Mouse (Mus musculus): ENCODE results near the gene Ccdc33. TPM values are rescaled to one million over a fixed set of nuclear protein-coding genes. Genes with fewer than 3 reads are reported as not detected.
A peak's percentile ranks its signal among the peaks of the same experiment; 100 is the strongest.

Ccdc33 gene
- total and polyA plus RNA-seq, 2 experiments from 2014 or later = not detected

DNA sequence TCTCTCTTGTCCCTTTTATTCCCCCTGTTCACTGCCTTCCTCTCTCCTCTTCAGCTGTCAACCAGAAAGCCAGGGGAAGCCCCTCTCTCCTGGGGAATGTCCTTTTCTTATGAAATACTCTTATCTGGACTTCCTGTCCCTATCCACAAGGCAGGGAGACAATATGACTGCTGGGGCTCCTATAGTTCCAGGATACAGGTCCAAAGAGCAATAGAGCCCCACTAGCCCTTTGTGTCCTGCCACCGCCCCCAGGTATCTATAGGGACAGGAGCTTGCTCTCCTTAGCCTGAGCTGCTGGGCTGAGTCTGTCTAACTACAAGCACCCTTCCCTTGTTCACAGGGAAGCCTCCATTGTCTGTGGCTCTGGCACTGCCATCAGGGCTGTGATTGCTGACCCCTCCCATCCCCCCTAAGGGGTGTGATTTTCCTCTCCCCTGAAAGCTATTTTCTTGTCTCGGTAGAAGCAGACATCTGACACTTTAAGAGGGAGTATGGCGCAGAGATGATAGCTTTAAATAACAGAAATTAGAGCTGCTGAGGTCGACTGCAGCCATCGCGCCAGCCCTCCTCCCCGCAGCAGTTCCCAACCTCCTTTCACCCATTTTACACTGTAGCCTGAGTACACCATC is 3.2 kb downstream of the Ccdc33 start:
- H3K4me1 ChIP-seq (ENCODE audit: control insufficient read depth, insufficient read depth) = no peaks in the 10 kb centered on the region; the same call in 1 of the 2 replicates
- DNase-seq (ENCODE audit: low spot score) = no peak
- no peak for TF ChIP-seq EP300 (IDR thresholded peaks at IDR 0.05; ENCODE audit: low read depth)
- no peak for TF ChIP-seq CTCF (IDR thresholded peaks at IDR 0.05; ENCODE audit: low read depth)
- no peak for ATAC-seq (ENCODE audit: insufficient read depth, low read depth)
- H3K4me3 ChIP-seq (ENCODE audit: low read depth, low read length) = no peak overlapping the region
- 36% methylated on average over 7 of the region's 7 CpGs for WGBS
- peaks cover 43% of the 10 kb centered on the region for H3K27me3 ChIP-seq (ENCODE audit: control insufficient read depth, insufficient read depth, low read length)
- no peak overlapping the region for H3K27ac ChIP-seq (ENCODE audit: low read depth)
- H3K36me3 ChIP-seq (replicated peaks; ENCODE audit: control insufficient read depth, insufficient read depth, low read length) = no peaks in the 10 kb centered on the region
- no peak overlapping the region for H3K4me2 ChIP-seq (ENCODE audit: low read depth, low read length)
- no peaks in the 10 kb centered on the region for H3K9me3 ChIP-seq (replicated peaks; ENCODE audit: control insufficient read depth, low read length)
- no peak overlapping the region for H3K9ac ChIP-seq (replicated peaks; ENCODE audit: low read depth, low read length)

DNA sequence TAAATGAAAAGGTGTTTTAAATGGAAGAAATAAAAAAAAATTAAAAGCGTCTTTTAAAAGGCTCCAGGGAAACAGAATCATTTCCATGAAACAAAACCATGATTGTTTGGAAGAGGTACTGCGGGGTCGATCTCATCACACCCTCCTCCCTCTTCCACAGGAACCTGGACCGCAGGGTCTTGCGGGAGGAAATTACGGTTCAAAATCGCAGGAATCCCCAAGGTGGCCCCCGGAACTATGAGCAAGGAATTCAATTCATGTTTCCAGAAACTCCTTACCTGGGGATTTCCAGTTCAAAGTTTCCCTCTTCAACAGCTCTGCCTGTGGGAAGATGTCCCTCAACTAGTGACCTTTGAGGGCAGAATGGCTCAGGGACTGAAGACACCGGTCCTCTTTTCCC is 4.6 kb downstream of the Ccdc33 start:
- no peaks in the 10 kb centered on the region for H3K36me3 ChIP-seq (replicated peaks; ENCODE audit: control insufficient read depth, insufficient read depth, low read length)
- DNase-seq (ENCODE audit: low spot score) (no peak), ATAC-seq (ENCODE audit: insufficient read depth, low read depth) (no peak)
- H3K9ac ChIP-seq (replicated peaks; ENCODE audit: low read depth, low read length) = no peak overlapping the region
- peak overlapping the region; percentile 24 for H3K4me3 ChIP-seq (ENCODE audit: low read depth, low read length)
- TF ChIP-seq EP300 (IDR thresholded peaks at IDR 0.05; ENCODE audit: low read depth) = no peak
- TF ChIP-seq CTCF (IDR thresholded peaks at IDR 0.05; ENCODE audit: low read depth) = no peak
- H3K27me3 ChIP-seq (ENCODE audit: control insufficient read depth, insufficient read depth, low read length) = peaks cover 43% of the 10 kb centered on the region
- 29% methylated on average over 9 of the region's 9 CpGs for WGBS
- H3K4me1 ChIP-seq (ENCODE audit: control insufficient read depth, insufficient read depth) = no peaks in the 10 kb centered on the region; the same call in 1 of the 2 replicates
- H3K27ac ChIP-seq (ENCODE audit: low read depth) = no peak overlapping the region
- H3K9me3 ChIP-seq (replicated peaks; ENCODE audit: control insufficient read depth, low read length) = no peaks in the 10 kb centered on the region
- H3K4me2 ChIP-seq (ENCODE audit: low read depth, low read length) = peak overlapping the region; percentile 52; the same call in 1 of the 2 replicates

DNA sequence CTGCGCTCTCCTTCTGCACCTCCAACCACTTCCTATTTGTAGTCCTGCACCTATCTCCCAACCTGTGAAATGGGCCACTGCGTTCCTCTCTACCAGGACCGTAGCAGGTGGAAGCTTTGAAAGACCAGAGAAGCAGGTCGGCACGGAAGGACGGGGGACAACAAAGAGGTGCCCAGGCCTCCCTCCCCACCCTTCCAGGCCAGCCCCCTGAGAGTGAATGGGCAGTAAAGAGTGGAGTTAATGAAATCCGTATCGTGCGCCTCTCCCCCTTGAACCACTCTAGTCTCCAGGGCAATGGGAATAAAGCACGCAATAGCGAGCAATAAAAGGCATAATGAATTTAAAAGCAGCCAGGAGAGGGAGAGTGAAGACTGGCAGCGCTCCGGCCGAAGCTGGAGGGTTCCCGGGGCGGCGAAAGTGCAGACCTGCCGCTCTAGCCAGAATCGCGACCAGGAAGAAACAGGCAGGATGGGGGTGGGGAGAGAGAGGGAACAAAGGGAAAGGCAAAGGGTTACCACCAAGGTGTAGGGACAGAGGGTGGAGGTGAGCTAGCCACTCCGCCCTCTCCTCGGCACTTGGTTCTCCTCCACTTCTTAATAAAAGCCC is 5.2 kb downstream of the Ccdc33 start:
- Histone ChIP-seq H3K9me3 (replicated peaks; ENCODE audit: control insufficient read depth, low read length) (no peaks in the 10 kb centered on the region), H3K4me3 (ENCODE audit: low read depth, low read length) (peak overlapping the region; percentile 24), H3K9ac (replicated peaks; ENCODE audit: low read depth, low read length) (no peak overlapping the region), H3K27ac (ENCODE audit: low read depth) (no peak overlapping the region), H3K27me3 (ENCODE audit: control insufficient read depth, insufficient read depth, low read length) (peaks cover 43% of the 10 kb centered on the region), H3K4me2 (ENCODE audit: low read depth, low read length) (peak overlapping the region; percentile 52), H3K36me3 (replicated peaks; ENCODE audit: control insufficient read depth, insufficient read depth, low read length) (no peaks in the 10 kb centered on the region), H3K4me1 (ENCODE audit: control insufficient read depth, insufficient read depth) (no peaks in the 10 kb centered on the region; the same call in 1 of the 2 replicates)
- 14% methylated on average over 22 of the region's 22 CpGs for WGBS
- DNase-seq (ENCODE audit: low spot score) (no peak), ATAC-seq (ENCODE audit: insufficient read depth, low read depth) (no peak)
- TF ChIP-seq EP300 (IDR thresholded peaks at IDR 0.05; ENCODE audit: low read depth) = no peak
- TF ChIP-seq CTCF (IDR thresholded peaks at IDR 0.05; ENCODE audit: low read depth) = no peak

DNA sequence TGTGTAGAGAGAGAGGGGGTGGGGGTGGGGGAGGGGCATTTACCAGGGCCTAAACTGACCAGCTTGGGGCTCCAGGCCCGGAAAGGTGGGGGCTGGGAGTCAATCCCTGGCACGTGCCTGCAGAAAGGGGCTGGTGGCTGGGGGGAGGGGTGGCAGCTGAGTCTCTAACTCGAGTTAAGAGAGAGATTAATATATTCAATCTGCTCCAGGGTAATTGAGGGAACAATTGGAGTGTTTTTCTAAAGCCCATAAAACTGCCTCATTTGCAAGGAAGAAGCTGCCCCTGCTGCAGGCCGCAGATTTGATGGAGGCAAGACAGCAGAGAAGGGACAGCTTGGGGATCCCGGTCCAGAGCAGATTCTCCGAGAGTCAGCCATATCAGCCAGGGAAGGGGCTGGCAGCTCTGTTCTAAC is 5.8 kb downstream of the Ccdc33 start:
- H3K4me2 ChIP-seq (ENCODE audit: low read depth, low read length) = peak overlapping the region; percentile 52; the same call in 1 of the 2 replicates
- WGBS = 15% methylated on average over 6 of the region's 6 CpGs
- TF ChIP-seq EP300 (IDR thresholded peaks at IDR 0.05; ENCODE audit: low read depth) (no peak), CTCF (IDR thresholded peaks at IDR 0.05; ENCODE audit: low read depth) (no peak)
- ATAC-seq (ENCODE audit: insufficient read depth, low read depth) = no peak
- no peaks in the 10 kb centered on the region for H3K36me3 ChIP-seq (replicated peaks; ENCODE audit: control insufficient read depth, insufficient read depth, low read length)
- DNase-seq (ENCODE audit: low spot score) = no peak
- H3K9me3 ChIP-seq (replicated peaks; ENCODE audit: control insufficient read depth, low read length) = no peaks in the 10 kb centered on the region
- no peaks in the 10 kb centered on the region; the same call in 1 of the 2 replicates for H3K4me1 ChIP-seq (ENCODE audit: control insufficient read depth, insufficient read depth)
- no peak overlapping the region for H3K9ac ChIP-seq (replicated peaks; ENCODE audit: low read depth, low read length)
- no peak overlapping the region for H3K4me3 ChIP-seq (ENCODE audit: low read depth, low read length)
- peaks cover 38% of the 10 kb centered on the region for H3K27me3 ChIP-seq (ENCODE audit: control insufficient read depth, insufficient read depth, low read length)
- H3K27ac ChIP-seq (ENCODE audit: low read depth) = no peak overlapping the region

DNA sequence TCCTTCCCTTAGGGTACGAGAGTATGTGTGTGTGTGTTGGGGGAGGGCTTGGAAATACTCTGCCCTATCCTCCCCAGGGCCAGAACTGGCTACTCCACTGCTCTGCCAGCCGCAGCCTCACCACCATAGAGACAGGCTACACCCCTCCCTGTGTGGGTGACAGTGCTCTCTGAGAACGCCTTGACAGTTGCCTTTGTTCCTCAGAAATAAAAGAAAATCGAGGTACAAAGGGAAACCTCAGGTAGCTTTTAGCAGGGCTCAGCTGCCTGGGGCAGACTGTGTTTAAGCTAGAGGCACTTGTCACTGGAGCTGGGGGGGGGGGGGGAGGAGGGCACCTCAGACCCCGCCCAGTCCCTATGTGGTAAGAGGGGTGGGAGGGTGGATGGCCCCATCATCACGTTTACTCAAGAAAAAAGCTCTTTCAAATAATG is 6.3 kb downstream of the Ccdc33 start:
- no peaks in the 10 kb centered on the region; the same call in 1 of the 2 replicates for H3K4me1 ChIP-seq (ENCODE audit: control insufficient read depth, insufficient read depth)

More for the DNA sequence above, 6.3 kb downstream of the Ccdc33 start:
- Histone ChIP-seq H3K9me3 (replicated peaks; ENCODE audit: control insufficient read depth, low read length) (no peaks in the 10 kb centered on the region), H3K9ac (replicated peaks; ENCODE audit: low read depth, low read length) (no peak overlapping the region), H3K4me2 (ENCODE audit: low read depth, low read length) (no peak overlapping the region), H3K27ac (ENCODE audit: low read depth) (no peak overlapping the region), H3K36me3 (replicated peaks; ENCODE audit: control insufficient read depth, insufficient read depth, low read length) (no peaks in the 10 kb centered on the region), H3K27me3 (ENCODE audit: control insufficient read depth, insufficient read depth, low read length) (peaks cover 33% of the 10 kb centered on the region), H3K4me3 (ENCODE audit: low read depth, low read length) (no peak overlapping the region)
- TF ChIP-seq CTCF (IDR thresholded peaks at IDR 0.05; ENCODE audit: low read depth) (no peak), EP300 (IDR thresholded peaks at IDR 0.05; ENCODE audit: low read depth) (no peak)
- DNase-seq (ENCODE audit: low spot score) (no peak), ATAC-seq (ENCODE audit: insufficient read depth, low read depth) (no peak)
- 44% methylated on average over 5 of the region's 6 CpGs for WGBS

Measured in heart, postnatal 0 days (tissue).